Mouse (Mus musculus): ENCODE data around the gene Phactr1. TPM values are rescaled to one million over a fixed set of nuclear protein-coding genes. Genes with fewer than 3 reads are reported as not detected.

Phactr1 gene
- polyA plus RNA-seq, 1 experiment from 2014 or later = 6.8 TPM

GRCm38 (mm10) chr13:42901837-42902236 is 221.4 kb downstream of the Phactr1 start:
- TF ChIP-seq CTCF (IDR thresholded peaks at IDR 0.05; ENCODE audit: low read depth) = no peak
- H3K36me3 ChIP-seq (ENCODE audit: control insufficient read depth, insufficient read depth) = no peaks in the 10 kb centered on the region
- no peaks in the 10 kb centered on the region for H3K27me3 ChIP-seq (replicated peaks; ENCODE audit: control insufficient read depth, insufficient read depth, low read length)
- ATAC-seq = no peak
- no peak overlapping the region for H3K4me2 ChIP-seq (replicated peaks; ENCODE audit: low read depth)
- H3K27ac ChIP-seq (ENCODE audit: low read depth, low read length) = no peak overlapping the region
- H3K4me1 ChIP-seq (replicated peaks; ENCODE audit: control insufficient read depth, insufficient read depth, low read length) = no peaks in the 10 kb centered on the region
- H3K9me3 ChIP-seq (ENCODE audit: control insufficient read depth) = no peaks in the 10 kb centered on the region
- 91% methylated on average over 2 of the region's 2 CpGs for WGBS
- H3K9ac ChIP-seq (ENCODE audit: low read depth, low read length) = no peak overlapping the region
- no peak overlapping the region for H3K4me3 ChIP-seq (ENCODE audit: low read depth, low read length)

- Histone ChIP-seq H3K27me3 (replicated peaks; ENCODE audit: control insufficient read depth, insufficient read depth, low read length) (no peaks in the 10 kb centered on the region), H3K9me3 (ENCODE audit: control insufficient read depth) (no peaks in the 10 kb centered on the region), H3K36me3 (ENCODE audit: control insufficient read depth, insufficient read depth) (no peaks in the 10 kb centered on the region), H3K9ac (ENCODE audit: low read depth, low read length) (no peak overlapping the region), H3K4me2 (replicated peaks; ENCODE audit: low read depth) (no peak overlapping the region), H3K4me1 (replicated peaks; ENCODE audit: control insufficient read depth, insufficient read depth, low read length) (no peaks in the 10 kb centered on the region), H3K27ac (ENCODE audit: low read depth, low read length) (no peak overlapping the region), H3K4me3 (ENCODE audit: low read depth, low read length) (no peak overlapping the region)
- TF ChIP-seq CTCF (IDR thresholded peaks at IDR 0.05; ENCODE audit: low read depth) = peak; percentile 47
- ATAC-seq = no peak
- 81% methylated on average over 3 of the region's 3 CpGs for WGBS
Measured at GRCm38 (mm10) chr13:42902859-42903258, 222.4 kb downstream of the Phactr1 start.

GRCm38 (mm10) chr13:42905818-42906217 is 225.4 kb downstream of the Phactr1 start:
- TF ChIP-seq CTCF (IDR thresholded peaks at IDR 0.05; ENCODE audit: low read depth) = no peak
- ATAC-seq = no peak
- Histone ChIP-seq H3K4me1 (replicated peaks; ENCODE audit: control insufficient read depth, insufficient read depth, low read length) (no peaks in the 10 kb centered on the region), H3K9me3 (ENCODE audit: control insufficient read depth) (no peaks in the 10 kb centered on the region), H3K9ac (ENCODE audit: low read depth, low read length) (no peak overlapping the region), H3K4me3 (ENCODE audit: low read depth, low read length) (no peak overlapping the region), H3K27me3 (replicated peaks; ENCODE audit: control insufficient read depth, insufficient read depth, low read length) (no peaks in the 10 kb centered on the region), H3K4me2 (replicated peaks; ENCODE audit: low read depth) (no peak overlapping the region), H3K36me3 (ENCODE audit: control insufficient read depth, insufficient read depth) (no peaks in the 10 kb centered on the region), H3K27ac (ENCODE audit: low read depth, low read length) (no peak overlapping the region)
- 70% methylated on average over 4 of the region's 4 CpGs for WGBS

GRCm38 (mm10) chr13:42906990-42907389 is 226.6 kb downstream of the Phactr1 start:
- H3K9ac ChIP-seq (ENCODE audit: low read depth, low read length) = no peak overlapping the region
- no peaks in the 10 kb centered on the region for H3K36me3 ChIP-seq (ENCODE audit: control insufficient read depth, insufficient read depth)
- no peak for ATAC-seq
- TF ChIP-seq CTCF (IDR thresholded peaks at IDR 0.05; ENCODE audit: low read depth) = no peak
- no peak overlapping the region for H3K4me2 ChIP-seq (replicated peaks; ENCODE audit: low read depth)
- 87% methylated on average over 12 of the region's 12 CpGs for WGBS
- H3K4me3 ChIP-seq (ENCODE audit: low read depth, low read length) = no peak overlapping the region
- no peaks in the 10 kb centered on the region for H3K9me3 ChIP-seq (ENCODE audit: control insufficient read depth)
- no peak overlapping the region for H3K27ac ChIP-seq (ENCODE audit: low read depth, low read length)
- H3K4me1 ChIP-seq (replicated peaks; ENCODE audit: control insufficient read depth, insufficient read depth, low read length) = no peaks in the 10 kb centered on the region
- H3K27me3 ChIP-seq (replicated peaks; ENCODE audit: control insufficient read depth, insufficient read depth, low read length) = no peaks in the 10 kb centered on the region

GRCm38 (mm10) chr13:42915081-42915480 is 234.7 kb downstream of the Phactr1 start:
- H3K9ac ChIP-seq (ENCODE audit: low read depth, low read length) = no peak overlapping the region
- ATAC-seq = no peak
- no peaks in the 10 kb centered on the region for H3K9me3 ChIP-seq (ENCODE audit: control insufficient read depth)
- no peaks in the 10 kb centered on the region for H3K36me3 ChIP-seq (ENCODE audit: control insufficient read depth, insufficient read depth)
- H3K4me1 ChIP-seq (replicated peaks; ENCODE audit: control insufficient read depth, insufficient read depth, low read length) = no peaks in the 10 kb centered on the region
- WGBS = 61% methylated on average over 4 of the region's 4 CpGs
- no peak overlapping the region for H3K4me3 ChIP-seq (ENCODE audit: low read depth, low read length)
- no peak overlapping the region for H3K27ac ChIP-seq (ENCODE audit: low read depth, low read length)
- no peak overlapping the region for H3K4me2 ChIP-seq (replicated peaks; ENCODE audit: low read depth)
- H3K27me3 ChIP-seq (replicated peaks; ENCODE audit: control insufficient read depth, insufficient read depth, low read length) = peaks cover 25% of the 10 kb centered on the region
- no peak for TF ChIP-seq CTCF (IDR thresholded peaks at IDR 0.05; ENCODE audit: low read depth)

- WGBS = 26% methylated on average over 6 of the region's 6 CpGs
- TF ChIP-seq CTCF (IDR thresholded peaks at IDR 0.05; ENCODE audit: low read depth) = no peak
- no peak overlapping the region for H3K9ac ChIP-seq (ENCODE audit: low read depth, low read length)
Measured at GRCm38 (mm10) chr13:42915851-42916193, 235.4 kb downstream of the Phactr1 start.

More at GRCm38 (mm10) chr13:42915851-42916193, 235.4 kb downstream of the Phactr1 start:
- Histone ChIP-seq H3K4me2 (replicated peaks; ENCODE audit: low read depth) (peak overlapping the region; percentile 94), H3K27ac (ENCODE audit: low read depth, low read length) (no peak overlapping the region), H3K4me3 (ENCODE audit: low read depth, low read length) (peak overlapping the region; percentile 57), H3K27me3 (replicated peaks; ENCODE audit: control insufficient read depth, insufficient read depth, low read length) (peaks cover 25% of the 10 kb centered on the region), H3K4me1 (replicated peaks; ENCODE audit: control insufficient read depth, insufficient read depth, low read length) (no peaks in the 10 kb centered on the region), H3K9me3 (ENCODE audit: control insufficient read depth) (no peaks in the 10 kb centered on the region), H3K36me3 (ENCODE audit: control insufficient read depth, insufficient read depth) (no peaks in the 10 kb centered on the region)
- no peak for ATAC-seq

All from intestine, postnatal 0 days (tissue).